In genomic region chr5:145231893-145232411, GRCm38 (mm10) we compare ENCODE assay signal across 8 mouse cellular contexts. TPM values are rescaled to one million over a fixed set of nuclear protein-coding genes. Genes with fewer than 3 reads are reported as not detected.
DNase-seq lines count a peak whose midpoint lies in the region; ATAC-seq and TF ChIP-seq lines count a peak whose summit lies in the region.

No protein-coding gene starts in this region.

- peaks cover 4% of the 10 kb centered on the region for H3K4me1 ChIP-seq in thymus, adult 2 months (replicated peaks; ENCODE audit: control insufficient read depth, insufficient read depth, low read length)
- H3K4me1 ChIP-seq in hindbrain, embryonic 14.5 days (replicated peaks; ENCODE audit: control insufficient read depth, insufficient read depth, low read length) = peaks cover 17% of the 10 kb centered on the region
- H3K4me1 ChIP-seq in midbrain, embryonic 13.5 days (replicated peaks) = peaks cover 21% of the 10 kb centered on the region

- peak; percentile 34 for ATAC-seq in hindbrain, embryonic 14.5 days (ENCODE audit: low FRiP score)
- ATAC-seq in midbrain, embryonic 13.5 days = no peak

- no peaks in the 10 kb centered on the region for H3K9me3 ChIP-seq in hindbrain, embryonic 14.5 days (ENCODE audit: control insufficient read depth, low read length)
- H3K9me3 ChIP-seq in midbrain, embryonic 13.5 days = no peaks in the 10 kb centered on the region

- peak overlapping the region; percentile 78 for H3K4me3 ChIP-seq in thymus, adult 2 months (ENCODE audit: control insufficient read depth, insufficient read depth, low read length)
- peak overlapping the region; percentile 96 for H3K4me3 ChIP-seq in hindbrain, embryonic 14.5 days (replicated peaks; ENCODE audit: low read length)
- H3K4me3 ChIP-seq in midbrain, embryonic 13.5 days (replicated peaks) = peak overlapping the region; percentile 91

- peak overlapping the region; percentile 97 for H3K9ac ChIP-seq in hindbrain, embryonic 14.5 days
- H3K9ac ChIP-seq in midbrain, embryonic 13.5 days (replicated peaks) = peak overlapping the region; percentile 98

- H3K27ac ChIP-seq in thymus, adult 2 months (ENCODE audit: control insufficient read depth, insufficient read depth, low read length) = no peak overlapping the region
- H3K27ac ChIP-seq in hindbrain, embryonic 14.5 days = peak overlapping the region; percentile 89
- peak overlapping the region; percentile 84 for H3K27ac ChIP-seq in midbrain, embryonic 13.5 days

- TF ChIP-seq POLR2A in thymus, adult 2 months (IDR thresholded peaks at IDR 0.05; ENCODE audit: control insufficient read depth, extremely low read depth, insufficient read depth, low read length, poor library complexity) = no peak

- DNase-seq in embryo, embryonic 10 days (ENCODE audit: low spot score) = peak; percentile 20
- DNase-seq in embryo, embryonic 9.5 days (ENCODE audit: extremely low spot score) = no peak
- no peak for DNase-seq in thymus, adult 2 months
- DNase-seq in thymus, postnatal 10 days (ENCODE audit: low spot score in 2 of 2) = no peak
- DNase-seq in hindbrain, embryonic 14.5 days (ENCODE audit: low spot score) = no peak
- no peak for DNase-seq in urinary bladder, adult 18-20 months (ENCODE audit: low spot score in 2 of 2)
- no peak for DNase-seq in right cerebral cortex, postnatal 4 days

- TF ChIP-seq CTCF in thymus, adult 2 months (IDR thresholded peaks at IDR 0.05; ENCODE audit: borderline replicate concordance, control insufficient read depth, extremely low read depth, insufficient read depth, low read length, poor library complexity) = no peak

- peaks cover 24% of the 10 kb centered on the region for H3K36me3 ChIP-seq in thymus, adult 2 months (ENCODE audit: control insufficient read depth, insufficient read depth, low read length)
- peaks cover 36% of the 10 kb centered on the region for H3K36me3 ChIP-seq in hindbrain, embryonic 14.5 days (replicated peaks; ENCODE audit: control insufficient read depth, insufficient read depth)
- peaks cover 34% of the 10 kb centered on the region for H3K36me3 ChIP-seq in midbrain, embryonic 13.5 days

- peak overlapping the region; percentile 77 for H3K4me2 ChIP-seq in hindbrain, embryonic 14.5 days (replicated peaks)
- peak overlapping the region; percentile 69 for H3K4me2 ChIP-seq in midbrain, embryonic 13.5 days (replicated peaks)

- WGBS in thymus, adult 2 months = under 1% methylated on average over 49 of the region's 49 CpGs
- under 1% methylated on average over 49 of the region's 49 CpGs for WGBS in hindbrain, embryonic 14.5 days
- under 1% methylated on average over 38 of the region's 49 CpGs for WGBS in midbrain, embryonic 13.5 days

- H3K27me3 ChIP-seq in thymus, adult 2 months (ENCODE audit: control insufficient read depth, insufficient read depth, low read length) = no peaks in the 10 kb centered on the region
- 0 out of 2 replicates have a peak, but pooled peaks cover 3% of the 10 kb centered on the region for H3K27me3 ChIP-seq in hindbrain, embryonic 14.5 days (ENCODE audit: control insufficient read depth, insufficient read depth, low read length)
- no peaks in the 10 kb centered on the region for H3K27me3 ChIP-seq in midbrain, embryonic 13.5 days

RNA-seq across cellular contexts. Expression of gene Zfp655, which starts 0.4 kb away (rescaled TPM):
- polyA plus RNA-seq in thymus, adult 2 months (2012; rRNA removed) = 18.2 and 22.1 TPM in 2 replicates
- 40.1 and 42.0 TPM in 2 replicates for polyA plus RNA-seq in hindbrain, embryonic 14.5 days (2014; fragmentation: Nextera tagmentation; extraction: Ambion mirVana)
- polyA plus RNA-seq in midbrain, embryonic 13.5 days (2015; fragmentation: Nextera tagmentation; extraction: Ambion mirVana) = 38.7 and 40.9 TPM in 2 replicates

RNA-seq across cellular contexts. Expression of gene Zkscan5, which starts 27.6 kb away (rescaled TPM):
- polyA plus RNA-seq in thymus, adult 2 months (2012; rRNA removed) = 5.0 and 5.1 TPM in 2 replicates
- 12.0 and 15.6 TPM in 2 replicates for polyA plus RNA-seq in hindbrain, embryonic 14.5 days (2014; fragmentation: Nextera tagmentation; extraction: Ambion mirVana)
- 18.9 and 19.7 TPM in 2 replicates for polyA plus RNA-seq in midbrain, embryonic 13.5 days (2015; fragmentation: Nextera tagmentation; extraction: Ambion mirVana)

RNA-seq across cellular contexts. Expression of gene Zkscan14, which starts 30.3 kb away (rescaled TPM):
- polyA plus RNA-seq in thymus, adult 2 months (2012; rRNA removed) = 7.2 and 7.6 TPM in 2 replicates
- polyA plus RNA-seq in hindbrain, embryonic 14.5 days (2014; fragmentation: Nextera tagmentation; extraction: Ambion mirVana) = 12.3 and 13.9 TPM in 2 replicates
- polyA plus RNA-seq in midbrain, embryonic 13.5 days (2015; fragmentation: Nextera tagmentation; extraction: Ambion mirVana) = 13.8 and 15.0 TPM in 2 replicates

RNA-seq across cellular contexts. Expression of gene Atp5j2, which starts 40.1 kb away (rescaled TPM):
- 129 and 175 TPM in 2 replicates for polyA plus RNA-seq in thymus, adult 2 months (2012; rRNA removed)
- 561 and 664 TPM in 2 replicates for polyA plus RNA-seq in hindbrain, embryonic 14.5 days (2014; fragmentation: Nextera tagmentation; extraction: Ambion mirVana)
- polyA plus RNA-seq in midbrain, embryonic 13.5 days (2015; fragmentation: Nextera tagmentation; extraction: Ambion mirVana) = 677 and 698 TPM in 2 replicates

RNA-seq across cellular contexts. Expression of gene Zscan25, which starts 48.3 kb away (rescaled TPM):
- 32.4 and 34.0 TPM in 2 replicates for polyA plus RNA-seq in thymus, adult 2 months (2012; rRNA removed)
- 0.54 and 1.1 TPM in 2 replicates for polyA plus RNA-seq in hindbrain, embryonic 14.5 days (2014; fragmentation: Nextera tagmentation; extraction: Ambion mirVana)
- 0.95 and 1.00 TPM in 2 replicates for polyA plus RNA-seq in midbrain, embryonic 13.5 days (2015; fragmentation: Nextera tagmentation; extraction: Ambion mirVana)
